8 mouse cellular contexts compared by ENCODE assay signal in the genomic region with DNA sequence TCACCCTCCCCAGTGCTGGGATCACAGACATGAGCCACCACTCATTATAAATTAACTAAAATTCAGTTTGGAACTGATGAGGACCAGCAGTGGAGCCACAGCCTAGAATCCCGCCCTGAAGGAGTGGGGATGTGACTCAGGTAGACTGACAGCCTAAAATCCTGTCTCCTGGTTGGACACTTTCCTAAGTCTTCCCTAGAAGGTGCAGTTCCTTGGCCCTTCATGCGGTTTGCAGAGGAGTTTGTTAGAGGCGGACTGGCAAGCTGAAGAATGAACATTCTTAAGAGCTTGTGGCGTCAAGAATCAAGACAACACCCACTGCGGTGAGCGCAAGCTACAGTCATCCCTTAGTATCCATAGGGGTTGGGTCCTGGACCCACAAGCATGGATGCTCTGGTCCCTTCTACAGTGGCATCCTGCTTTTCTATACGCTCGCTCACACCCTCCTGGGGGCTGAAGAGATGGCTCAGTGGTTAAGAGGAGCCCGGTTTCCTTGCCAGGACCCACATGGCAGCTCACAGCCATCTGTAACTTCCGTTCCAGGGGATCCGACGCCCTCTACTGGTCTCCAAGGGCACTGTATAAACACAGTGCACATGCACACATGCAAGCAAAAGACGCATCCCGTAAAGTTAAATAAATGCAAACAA. TPM values are rescaled to one million over a fixed set of nuclear protein-coding genes. Genes with fewer than 3 reads are reported as not detected.
DNase-seq lines count a peak whose midpoint lies in the region; ATAC-seq and TF ChIP-seq lines count a peak whose summit lies in the region.

No protein-coding gene starts in this region.

- peaks cover 30% of the 10 kb centered on the region for H3K27me3 ChIP-seq in heart, embryonic 11.5 days (ENCODE audit: control insufficient read depth, insufficient read depth, low read length)
- H3K27me3 ChIP-seq in hindbrain, embryonic 16.5 days (replicated peaks; ENCODE audit: control insufficient read depth, insufficient read depth, low read length), result no peaks in the 10 kb centered on the region
- no peaks in the 10 kb centered on the region for H3K27me3 ChIP-seq in midbrain, embryonic 14.5 days (ENCODE audit: control insufficient read depth, insufficient read depth, low read length)

- TF ChIP-seq CTCF in cortical plate, adult 2 months (IDR thresholded peaks at IDR 0.05; ENCODE audit: extremely low read depth, insufficient read depth, low read length), result peak; percentile 41; the same call in 1 of the 2 replicates

- DNase-seq in heart, adult 18-20 months, result no peak
- peak; percentile 62 for DNase-seq in CD4-positive, CD25-positive, alpha-beta regulatory T cell, adult 2 months (ENCODE audit: low read depth, low spot score)
- peak; percentile 60 for DNase-seq in midbrain, embryonic 14.5 days
- no peak for DNase-seq in gastrocnemius, postnatal 10 days
- no peak for DNase-seq in layer of hippocampus, adult 18-20 months (ENCODE audit: low spot score in 2 of 2)

- TF ChIP-seq POLR2A in cortical plate, adult 2 months (IDR thresholded peaks at IDR 0.05; ENCODE audit: extremely low read depth, insufficient read depth, low read length), result no peak

- peaks cover 3% of the 10 kb centered on the region for H3K36me3 ChIP-seq in heart, embryonic 11.5 days (ENCODE audit: control insufficient read depth, insufficient read depth, low read length)
- H3K36me3 ChIP-seq in hindbrain, embryonic 16.5 days (ENCODE audit: control insufficient read depth, insufficient read depth, low read length), result peaks cover 36% of the 10 kb centered on the region
- H3K36me3 ChIP-seq in midbrain, embryonic 14.5 days (ENCODE audit: control insufficient read depth, insufficient read depth, low read length), result peaks cover 76% of the 10 kb centered on the region

- H3K4me2 ChIP-seq in heart, embryonic 11.5 days, result peak overlapping the region; percentile 88
- peak overlapping the region; percentile 89 for H3K4me2 ChIP-seq in hindbrain, embryonic 16.5 days (ENCODE audit: low read length)
- H3K4me2 ChIP-seq in midbrain, embryonic 14.5 days (ENCODE audit: low read length), result peak overlapping the region; percentile 69

- 0 out of 2 replicates have a peak, but pooled peaks cover 5% of the 10 kb centered on the region for H3K4me1 ChIP-seq in heart, embryonic 11.5 days (ENCODE audit: control insufficient read depth, insufficient read depth, low read length)
- no peaks in the 10 kb centered on the region for H3K4me1 ChIP-seq in cortical plate, adult 2 months (ENCODE audit: control insufficient read depth, insufficient read depth, low read length)
- H3K4me1 ChIP-seq in hindbrain, embryonic 16.5 days (ENCODE audit: control insufficient read depth, insufficient read depth, low read depth, low read length), result peaks cover 15% of the 10 kb centered on the region
- peaks cover 3% of the 10 kb centered on the region; the same call in 1 of the 2 replicates for H3K4me1 ChIP-seq in midbrain, embryonic 14.5 days (ENCODE audit: control insufficient read depth, insufficient read depth, low read length)

- WGBS in heart, embryonic 11.5 days (ENCODE audit: insufficient replicate concordance), result 35% methylated on average over 14 of the region's 14 CpGs
- 38% methylated on average over 14 of the region's 14 CpGs for WGBS in hindbrain, embryonic 16.5 days
- 40% methylated on average over 14 of the region's 14 CpGs for WGBS in midbrain, embryonic 14.5 days

- ATAC-seq in heart, embryonic 11.5 days (replicated peaks; ENCODE audit: insufficient number of reproducible peaks, low FRiP score, low TSS enrichment), result no peak
- no peak for ATAC-seq in hindbrain, embryonic 16.5 days
- ATAC-seq in midbrain, embryonic 14.5 days (ENCODE audit: low FRiP score, low TSS enrichment), result no peak

- no peak overlapping the region for H3K27ac ChIP-seq in heart, embryonic 11.5 days (ENCODE audit: low read depth, low read length)
- H3K27ac ChIP-seq in cortical plate, adult 2 months (ENCODE audit: insufficient read depth, low read length), result no peak overlapping the region
- peak overlapping the region; percentile 85 for H3K27ac ChIP-seq in hindbrain, embryonic 16.5 days (ENCODE audit: low read depth, low read length)
- H3K27ac ChIP-seq in midbrain, embryonic 14.5 days (replicated peaks; ENCODE audit: low read depth, low read length), result peak overlapping the region; percentile 90

- peak overlapping the region; percentile 71; the same call in 1 of the 2 replicates for H3K9ac ChIP-seq in heart, embryonic 11.5 days (ENCODE audit: low read depth, low read length)
- H3K9ac ChIP-seq in hindbrain, embryonic 16.5 days (ENCODE audit: low read depth, low read length), result peak overlapping the region; percentile 74
- peak overlapping the region; percentile 62; the same call in 1 of the 2 replicates for H3K9ac ChIP-seq in midbrain, embryonic 14.5 days (replicated peaks; ENCODE audit: low read length)

- peak overlapping the region; percentile 60; the same call in 1 of the 2 replicates for H3K4me3 ChIP-seq in heart, embryonic 11.5 days (ENCODE audit: low read depth, low read length)
- H3K4me3 ChIP-seq in cortical plate, adult 2 months (ENCODE audit: insufficient read depth, low read length), result no peak overlapping the region; the same call in 1 of the 2 replicates
- peak overlapping the region; percentile 54 for H3K4me3 ChIP-seq in hindbrain, embryonic 16.5 days (ENCODE audit: low read length)
- H3K4me3 ChIP-seq in midbrain, embryonic 14.5 days (replicated peaks; ENCODE audit: low read depth, low read length), result peak overlapping the region; percentile 47

- H3K9me3 ChIP-seq in heart, embryonic 11.5 days (replicated peaks; ENCODE audit: control insufficient read depth, low read length), result no peaks in the 10 kb centered on the region
- no peaks in the 10 kb centered on the region for H3K9me3 ChIP-seq in hindbrain, embryonic 16.5 days (ENCODE audit: control insufficient read depth, low read length)
- H3K9me3 ChIP-seq in midbrain, embryonic 14.5 days (ENCODE audit: control insufficient read depth, low read length), result no peaks in the 10 kb centered on the region

RNA-seq across cellular contexts. Expression of gene Dda1, which starts 8.3 kb away (rescaled TPM):
- 95.9 and 102 TPM in 2 replicates for polyA plus RNA-seq in heart, embryonic 11.5 days (2014; fragmentation: Nextera tagmentation; extraction: Ambion mirVana)
- total RNA-seq in heart, adult 18-20 months (2021), result 10 to 100 TPM; 31.4 to 32.1 TPM
- polyA plus RNA-seq in cortical plate, adult 2 months (2012; rRNA removed), result 115 and 126 TPM in 2 replicates
- 240 and 247 TPM in 2 replicates for polyA plus RNA-seq in hindbrain, embryonic 16.5 days (2015; fragmentation: Nextera tagmentation; extraction: Ambion mirVana)
- polyA plus RNA-seq in midbrain, embryonic 14.5 days (2014; fragmentation: Nextera tagmentation; extraction: Ambion mirVana), result 213 and 233 TPM in 2 replicates
- 10 to 100 TPM; 34.8 to 35.8 TPM for total RNA-seq in gastrocnemius, postnatal 10 days (2021)
- 10 to 100 TPM; 82.5 to 91.6 TPM for total RNA-seq in layer of hippocampus, adult 18-20 months (2021)

RNA-seq across cellular contexts. Expression of gene Ano8, which starts 8.4 kb away (rescaled TPM):
- polyA plus RNA-seq in heart, embryonic 11.5 days (2014; fragmentation: Nextera tagmentation; extraction: Ambion mirVana), result 0.90 and 1.4 TPM in 2 replicates
- total RNA-seq in heart, adult 18-20 months (2021), result 10 to 100 TPM; 16.6 to 16.9 TPM
- 69.2 and 75.1 TPM in 2 replicates for polyA plus RNA-seq in cortical plate, adult 2 months (2012; rRNA removed)
- 2.3 and 4.5 TPM in 2 replicates for polyA plus RNA-seq in hindbrain, embryonic 16.5 days (2015; fragmentation: Nextera tagmentation; extraction: Ambion mirVana)
- 7.7 and 9.4 TPM in 2 replicates for polyA plus RNA-seq in midbrain, embryonic 14.5 days (2014; fragmentation: Nextera tagmentation; extraction: Ambion mirVana)
- 10 to 100 TPM; 16.6 to 20.1 TPM for total RNA-seq in gastrocnemius, postnatal 10 days (2021)
- 10 to 100 TPM; 48.4 to 49.2 TPM for total RNA-seq in layer of hippocampus, adult 18-20 months (2021)

RNA-seq across cellular contexts. Expression of gene Gtpbp3, which starts 10.6 kb away (rescaled TPM):
- 4.8 and 5.3 TPM in 2 replicates for polyA plus RNA-seq in heart, embryonic 11.5 days (2014; fragmentation: Nextera tagmentation; extraction: Ambion mirVana)
- total RNA-seq in heart, adult 18-20 months (2021), result 10 to 100 TPM; 19.1 to 22.2 TPM
- polyA plus RNA-seq in cortical plate, adult 2 months (2012; rRNA removed), result 35.0 and 37.4 TPM in 2 replicates
- 14.0 and 14.6 TPM in 2 replicates for polyA plus RNA-seq in hindbrain, embryonic 16.5 days (2015; fragmentation: Nextera tagmentation; extraction: Ambion mirVana)
- polyA plus RNA-seq in midbrain, embryonic 14.5 days (2014; fragmentation: Nextera tagmentation; extraction: Ambion mirVana), result 4.9 and 5.2 TPM in 2 replicates
- total RNA-seq in gastrocnemius, postnatal 10 days (2021), result 10 to 100 TPM in 1 of 2 experiments, 1 to 10 TPM in 1; 8.8 to 12.4 TPM
- 10 to 100 TPM; 30.4 to 36.1 TPM for total RNA-seq in layer of hippocampus, adult 18-20 months (2021)

RNA-seq across cellular contexts. Expression of gene Mrpl34, which starts 12.6 kb away (rescaled TPM):
- 163 and 169 TPM in 2 replicates for polyA plus RNA-seq in heart, embryonic 11.5 days (2014; fragmentation: Nextera tagmentation; extraction: Ambion mirVana)
- 100 to 1,000 TPM; 126 to 127 TPM for total RNA-seq in heart, adult 18-20 months (2021)
- polyA plus RNA-seq in cortical plate, adult 2 months (2012; rRNA removed), result 47.8 and 50.0 TPM in 2 replicates
- 168 and 172 TPM in 2 replicates for polyA plus RNA-seq in hindbrain, embryonic 16.5 days (2015; fragmentation: Nextera tagmentation; extraction: Ambion mirVana)
- polyA plus RNA-seq in midbrain, embryonic 14.5 days (2014; fragmentation: Nextera tagmentation; extraction: Ambion mirVana), result 199 and 222 TPM in 2 replicates
- total RNA-seq in gastrocnemius, postnatal 10 days (2021), result 10 to 100 TPM; 34.7 to 39.7 TPM
- 10 to 100 TPM; 48.1 to 48.9 TPM for total RNA-seq in layer of hippocampus, adult 18-20 months (2021)

RNA-seq across cellular contexts. Expression of gene Abhd8, which starts 13.9 kb away (rescaled TPM):
- 17.0 and 20.4 TPM in 2 replicates for polyA plus RNA-seq in heart, embryonic 11.5 days (2014; fragmentation: Nextera tagmentation; extraction: Ambion mirVana)
- total RNA-seq in heart, adult 18-20 months (2021), result 10 to 100 TPM; 23.8 to 26.6 TPM
- 475 and 506 TPM in 2 replicates for polyA plus RNA-seq in cortical plate, adult 2 months (2012; rRNA removed)
- polyA plus RNA-seq in hindbrain, embryonic 16.5 days (2015; fragmentation: Nextera tagmentation; extraction: Ambion mirVana), result 172 and 182 TPM in 2 replicates
- polyA plus RNA-seq in midbrain, embryonic 14.5 days (2014; fragmentation: Nextera tagmentation; extraction: Ambion mirVana), result 119 and 133 TPM in 2 replicates
- total RNA-seq in gastrocnemius, postnatal 10 days (2021), result 10 to 100 TPM; 36.1 to 38.9 TPM
- 100 to 1,000 TPM; 287 to 312 TPM for total RNA-seq in layer of hippocampus, adult 18-20 months (2021)

Comparison
In these comparisons a context has a peak if more than half of its experiments do, and no peak if none do; other contexts are left out.
1. H3K27ac ChIP-seq: peak in hindbrain, embryonic 16.5 days (single experiment) and midbrain, embryonic 14.5 days (single experiment); none in heart, embryonic 11.5 days (single experiment) and cortical plate, adult 2 months (single experiment).
2. DNase-seq: peak in CD4-positive, CD25-positive, alpha-beta regulatory T cell, adult 2 months (single experiment) and midbrain, embryonic 14.5 days (single experiment); none in heart, adult 18-20 months (0 of 2), gastrocnemius, postnatal 10 days (single experiment) and layer of hippocampus, adult 18-20 months (0 of 2).
3. Peak in every context shown above with its lines, with median percentiles within 50 percentile points of each other: H3K4me2 ChIP-seq and H3K9ac ChIP-seq.